Mouse (Mus musculus) cerebellum, postnatal 4 days (tissue): ENCODE measurements around the gene Pank4.

Source experiments
- DNase-seq, 2 experiments: peaks; one replicate each; pipeline ENCODE4 v3.0.0; 2022; ENCODE audit warnings: low spot score in 2 of 2, mixed read lengths in 1 of 2

Gene Pank4

DNA sequence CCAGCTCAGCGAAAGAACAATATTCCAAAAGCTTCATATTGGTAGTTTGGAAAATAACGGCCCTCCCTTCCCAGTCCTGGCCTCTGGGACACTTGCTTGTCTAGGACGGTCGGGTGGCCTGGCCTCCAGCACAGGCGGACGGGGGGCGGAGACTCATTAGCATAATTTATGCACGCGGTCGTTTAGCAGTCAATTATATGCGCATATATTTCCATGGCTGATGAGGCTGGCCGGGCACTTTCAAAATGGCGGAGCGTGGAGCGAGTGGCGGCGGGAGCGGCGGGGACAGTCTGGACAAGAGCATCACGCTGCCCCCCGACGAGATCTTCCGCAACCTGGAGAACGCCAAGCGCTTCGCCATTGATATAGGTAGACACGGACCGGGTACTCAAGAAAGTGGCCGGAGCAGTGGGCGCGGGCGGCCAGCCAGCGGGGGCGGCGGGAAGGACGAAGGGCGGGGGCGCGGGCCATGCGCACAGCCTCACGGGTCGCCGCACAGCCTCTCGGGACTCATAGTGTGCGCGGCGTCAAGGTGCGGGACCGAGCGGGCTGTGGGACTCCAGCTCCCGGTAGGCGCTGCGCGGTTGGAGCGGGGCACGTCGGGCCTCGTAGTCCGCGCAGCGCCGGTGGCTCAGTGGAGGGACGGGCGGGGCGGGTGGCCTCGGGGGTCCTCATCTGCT is at the start of gene Pank4:
Pank4 (plus strand) TSS at position 223 of the 680 bp plus-strand sequence.
- peak; percentile 71 to 87 for DNase-seq

DNA sequence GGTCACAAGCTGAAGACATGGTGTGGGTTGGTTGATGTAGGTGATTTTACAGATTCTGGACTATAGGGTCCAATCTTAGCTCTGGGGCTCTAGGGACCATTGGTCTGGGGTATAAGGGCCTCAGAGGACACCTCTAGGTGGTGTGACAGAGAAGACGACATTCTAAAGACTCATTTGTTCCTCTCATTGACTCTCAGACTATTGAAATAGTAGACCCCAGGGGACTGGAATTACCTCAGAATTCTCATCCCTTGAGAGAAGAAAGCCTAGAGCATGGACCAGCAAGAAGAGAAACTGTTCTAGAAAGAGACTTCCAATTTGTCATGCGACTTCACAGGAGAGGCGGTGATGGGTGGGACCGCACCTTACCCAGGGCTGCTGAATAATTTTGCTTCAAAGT is 49.7 kb upstream of the Pank4 start:
- no peak for DNase-seq

DNA sequence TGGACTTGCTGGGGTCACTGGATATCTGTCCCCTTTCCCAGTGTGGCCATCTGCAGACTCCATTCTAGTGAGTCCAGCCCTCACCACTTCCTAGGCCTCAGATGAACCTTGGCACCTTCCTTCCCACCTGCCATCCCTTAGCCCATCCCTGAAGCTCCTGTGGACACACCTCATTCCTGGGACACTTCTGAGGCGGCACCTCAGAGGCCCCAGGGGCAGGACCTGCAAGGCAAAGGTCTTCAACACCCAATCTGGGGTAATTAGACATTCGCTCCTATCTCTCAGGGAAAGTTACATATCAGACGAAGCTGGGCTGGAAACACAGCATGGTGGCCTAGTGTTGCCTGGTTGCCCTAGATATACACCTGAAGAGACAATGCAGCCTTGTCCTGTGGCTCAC is 49.2 kb upstream of the Pank4 start:
- DNase-seq: no peak

DNA sequence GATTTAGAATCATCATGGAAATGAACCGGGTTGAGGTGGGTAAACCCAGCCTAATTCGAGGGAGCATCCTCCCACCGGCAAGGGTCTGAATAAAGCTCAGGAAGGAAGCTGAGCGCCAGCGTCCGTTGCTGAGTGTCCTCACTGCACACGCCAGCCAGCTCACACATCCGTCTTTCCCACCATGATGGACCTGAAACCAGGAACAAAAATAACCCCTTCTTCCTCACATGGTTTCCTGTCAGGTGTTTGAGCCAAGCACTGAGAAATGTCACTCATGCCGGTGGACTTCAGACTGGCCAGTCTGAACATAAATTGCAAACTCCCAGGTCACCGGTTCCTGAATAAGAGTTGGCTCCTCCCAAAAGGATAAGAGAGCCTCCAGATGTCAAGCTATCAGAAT is 48.6 kb upstream of the Pank4 start:
- no peak for DNase-seq

DNA sequence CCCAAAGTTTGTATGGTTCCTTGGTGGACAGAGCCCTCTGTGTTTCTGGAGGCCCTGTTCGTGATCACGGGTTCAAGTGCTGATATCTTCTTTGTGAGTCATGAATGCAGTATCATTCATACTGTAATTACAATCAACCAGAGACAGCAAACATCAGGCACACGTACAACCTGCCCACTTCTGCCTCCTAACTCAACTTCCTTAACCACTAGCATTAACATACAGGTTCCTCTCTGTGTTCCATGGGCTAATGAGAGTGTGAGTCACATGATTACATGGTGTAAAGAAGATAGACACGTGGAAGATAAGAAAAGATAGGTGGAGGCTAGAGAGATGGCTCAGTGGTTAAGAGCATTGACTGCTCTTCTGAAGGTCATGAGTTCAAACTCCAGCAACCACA is 47.3 kb upstream of the Pank4 start:
- DNase-seq: no peak

DNA sequence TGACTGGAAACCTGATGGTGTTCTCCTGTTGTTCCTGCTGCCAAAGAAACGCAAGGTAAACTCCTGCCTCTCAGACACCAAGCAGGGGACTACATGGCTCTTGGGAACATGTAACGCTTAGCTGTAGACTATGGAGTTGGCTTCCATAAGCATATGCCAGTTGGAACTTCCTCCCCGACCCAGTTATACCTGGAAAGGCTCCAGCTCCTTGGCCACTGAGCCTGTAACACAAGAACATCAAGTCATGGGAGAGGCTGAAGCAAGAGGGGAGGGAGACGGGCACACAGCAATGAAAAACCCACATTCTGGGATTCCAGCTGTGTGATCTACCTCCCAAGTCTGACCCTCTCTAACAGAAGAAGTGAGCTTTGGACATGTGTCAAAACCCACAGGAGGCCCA is 41.6 kb upstream of the Pank4 start:
- DNase-seq: no peak

DNA sequence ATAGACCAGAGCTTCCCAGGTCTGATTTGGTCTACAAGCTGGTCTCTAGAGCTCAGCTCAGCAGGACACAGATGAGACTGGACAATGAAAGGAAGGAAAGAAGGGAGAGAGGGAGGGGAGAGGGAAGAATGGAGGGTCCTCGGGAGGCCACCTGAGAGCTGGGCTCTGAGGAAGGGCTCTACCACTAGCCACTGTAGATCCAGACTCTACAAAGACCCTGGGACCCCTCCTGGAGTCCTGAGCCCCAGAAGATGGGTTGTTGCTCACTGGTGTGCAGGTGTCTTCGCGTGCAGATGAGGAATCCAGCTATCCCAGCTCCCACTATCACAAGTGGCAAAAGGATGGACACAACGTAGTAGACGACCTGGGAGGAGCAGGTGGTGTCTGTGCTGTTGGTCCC is 41.0 kb upstream of the Pank4 start:
- no peak for DNase-seq

DNA sequence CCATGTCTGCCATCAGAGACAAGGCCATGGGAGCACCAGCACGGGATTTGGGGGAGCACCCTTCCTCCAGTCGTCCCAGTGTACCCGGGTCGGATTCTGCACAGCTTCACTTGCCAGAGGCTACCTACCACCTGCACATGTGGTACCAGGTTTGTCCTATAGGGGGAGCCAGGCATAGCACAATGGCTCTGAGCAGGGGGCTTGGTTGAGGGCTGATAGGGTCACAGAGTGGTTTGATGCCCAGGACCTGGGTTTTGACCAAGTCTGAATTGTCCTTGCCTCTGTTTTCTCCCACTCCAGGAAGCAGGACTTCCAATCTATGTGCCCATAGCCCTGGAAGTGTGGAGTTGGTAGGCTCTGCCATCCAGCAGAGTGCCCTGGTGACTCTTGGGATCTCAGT is 38.5 kb upstream of the Pank4 start:
- no peak for DNase-seq

DNA sequence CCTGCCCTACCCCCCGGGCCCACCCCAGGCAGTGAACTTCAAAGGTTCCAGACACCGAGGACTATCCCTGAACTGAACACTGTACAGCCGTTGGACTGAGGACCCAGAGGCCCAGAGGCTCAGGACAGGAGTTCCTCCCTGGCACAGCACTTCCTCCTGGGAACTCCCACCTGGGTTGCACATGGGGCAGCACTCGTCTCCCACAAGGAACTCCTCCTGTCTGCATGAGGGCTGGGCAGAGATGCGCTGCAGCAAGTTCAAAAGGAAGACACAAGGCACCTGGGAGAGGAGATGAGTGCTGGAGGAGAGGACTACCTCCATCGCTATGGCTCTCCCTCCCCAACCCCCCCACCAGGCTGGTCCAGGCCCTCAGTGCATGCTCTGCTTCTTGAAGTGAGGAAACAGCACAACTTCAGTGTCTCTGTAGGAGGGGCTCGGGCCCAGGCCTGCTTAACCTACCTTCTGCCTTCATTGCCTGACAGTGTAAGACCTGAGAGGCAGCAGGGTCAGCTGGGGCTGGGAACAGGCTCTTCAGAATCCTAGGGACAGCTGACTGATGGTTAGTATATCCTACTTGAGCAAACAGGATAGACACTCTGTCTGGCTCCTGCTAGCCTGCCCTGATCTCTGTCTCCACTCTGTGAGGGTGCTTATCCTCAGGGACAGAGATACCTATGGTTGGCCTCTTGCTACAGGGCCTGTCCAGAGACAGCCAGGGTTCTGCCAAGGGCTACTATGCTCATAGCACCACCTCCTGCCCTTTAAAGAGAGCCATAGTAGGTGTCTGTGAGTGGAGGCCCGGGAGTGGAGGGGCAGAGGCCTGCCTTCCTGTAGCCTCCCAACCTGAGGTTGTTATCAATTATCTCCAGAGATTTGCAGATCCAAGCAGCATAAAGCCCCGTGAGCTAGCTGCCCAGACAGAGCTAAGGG is 36.7 kb upstream of the Pank4 start:
- DNase-seq: no peak

DNA sequence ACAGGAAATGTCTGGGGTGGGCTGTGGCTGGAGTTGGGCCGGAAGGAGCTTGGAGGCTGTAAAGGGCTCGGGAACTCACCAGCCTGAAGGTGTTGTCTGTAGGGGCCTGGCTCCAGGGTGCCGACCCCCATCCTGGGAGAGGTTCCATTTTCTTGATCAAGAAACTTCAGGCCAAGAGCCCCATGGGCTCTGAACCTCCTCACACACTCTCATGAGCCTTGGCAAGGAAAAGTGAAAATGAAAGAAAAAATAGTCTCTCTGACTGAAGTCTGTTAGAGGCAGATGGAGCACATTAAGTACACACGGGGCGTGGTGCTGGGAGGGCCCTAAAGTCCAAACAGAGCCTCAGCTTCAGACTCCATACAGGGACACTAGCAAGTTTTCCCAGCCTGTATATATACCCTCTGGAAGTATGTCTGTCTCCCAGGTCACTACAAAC is 36.0 kb upstream of the Pank4 start:
- no peak for DNase-seq

DNA sequence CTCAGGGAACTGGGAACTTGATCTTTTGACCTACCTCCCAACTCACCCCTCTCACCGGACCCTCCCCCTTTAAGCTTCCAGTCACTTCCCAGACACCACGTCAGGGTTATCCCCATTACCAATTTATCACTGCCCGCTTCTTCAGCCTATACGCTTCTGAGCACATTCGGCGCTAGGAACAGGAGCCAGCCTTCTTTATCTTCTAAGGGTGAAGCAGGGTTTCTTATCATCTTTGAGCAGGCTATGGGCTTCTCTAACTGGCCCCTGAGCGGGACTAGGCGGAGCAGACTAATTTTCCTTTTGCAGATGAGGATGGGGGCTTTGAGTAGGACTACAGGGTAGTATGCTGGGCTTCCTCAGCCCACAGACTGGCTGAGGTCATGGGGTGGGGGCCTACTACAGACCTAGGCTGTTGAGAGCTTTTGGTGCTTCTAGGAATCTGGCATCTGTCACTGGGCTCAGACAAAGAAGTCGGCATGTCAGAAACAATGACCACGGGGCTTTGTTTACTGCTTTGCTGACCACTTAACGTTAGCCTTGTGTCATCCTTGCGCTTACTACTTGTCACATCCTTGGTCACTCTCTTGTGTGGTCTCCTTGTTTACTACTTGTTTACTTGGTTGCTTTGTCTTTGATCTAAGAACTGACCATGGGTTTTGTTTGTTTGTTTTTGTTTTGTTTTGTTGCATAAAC is 35.4 kb upstream of the Pank4 start, which contains the start of gene Tnfrsf14:
Tnfrsf14 (minus strand) TSS at position 169 of the 693 bp plus-strand sequence.
- no peak for DNase-seq

DNA sequence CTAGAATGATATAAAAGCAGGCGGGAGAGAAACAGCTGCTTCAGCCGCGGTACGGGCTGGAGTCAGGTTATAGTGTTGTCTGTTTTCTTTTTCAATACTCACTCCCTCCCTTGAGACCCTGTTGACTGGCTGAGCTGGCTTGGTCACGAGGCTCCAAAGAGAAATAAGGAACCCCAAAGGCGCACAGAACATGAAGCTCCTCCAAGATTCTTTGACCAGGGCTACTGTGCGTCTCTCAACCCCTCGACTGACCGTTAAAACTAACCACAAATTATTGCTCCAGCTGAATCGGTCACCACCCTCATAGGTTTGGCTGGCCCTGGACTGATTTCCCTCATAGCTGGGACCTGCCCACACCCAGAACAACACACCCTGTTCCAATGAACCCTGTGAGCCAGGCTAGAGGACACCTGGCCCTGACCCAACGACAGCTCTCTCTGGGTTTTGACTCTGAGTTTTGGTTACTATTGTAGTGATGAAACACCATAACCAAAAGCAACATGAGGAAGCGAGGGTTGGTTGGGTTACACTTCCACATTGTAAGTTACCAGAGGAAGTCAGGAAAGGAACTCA is 34.7 kb upstream of the Pank4 start:
- no peak for DNase-seq

DNA sequence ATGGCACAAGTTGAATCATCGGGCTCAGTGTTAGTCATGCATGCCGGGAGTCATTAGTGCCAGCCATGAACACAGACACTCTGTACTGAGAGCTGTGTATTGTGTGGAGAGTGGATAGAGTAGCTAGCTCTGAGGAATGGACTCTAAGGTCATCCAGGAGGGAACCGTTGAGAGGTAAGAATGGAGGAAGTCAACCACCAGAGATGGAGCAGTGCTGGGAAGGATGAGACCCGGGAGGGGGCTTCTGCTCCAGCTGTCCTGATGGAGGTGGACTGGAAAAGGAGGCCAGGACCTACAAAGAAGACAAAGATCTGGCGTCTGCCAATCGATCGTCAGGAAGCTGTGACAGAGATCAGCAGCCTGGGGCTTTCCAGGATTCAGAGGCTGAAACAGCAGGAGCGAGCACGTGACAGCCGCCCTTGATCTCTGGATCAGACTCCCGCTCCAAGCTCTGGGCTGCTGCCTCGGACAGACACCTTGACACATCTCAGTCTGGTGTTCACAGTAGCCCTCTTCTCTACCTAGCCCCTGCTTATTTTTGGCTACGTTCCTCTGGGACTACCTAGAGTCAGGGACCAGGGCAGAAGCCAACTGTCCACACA is 30.5 kb upstream of the Pank4 start:
- no peak for DNase-seq

DNA sequence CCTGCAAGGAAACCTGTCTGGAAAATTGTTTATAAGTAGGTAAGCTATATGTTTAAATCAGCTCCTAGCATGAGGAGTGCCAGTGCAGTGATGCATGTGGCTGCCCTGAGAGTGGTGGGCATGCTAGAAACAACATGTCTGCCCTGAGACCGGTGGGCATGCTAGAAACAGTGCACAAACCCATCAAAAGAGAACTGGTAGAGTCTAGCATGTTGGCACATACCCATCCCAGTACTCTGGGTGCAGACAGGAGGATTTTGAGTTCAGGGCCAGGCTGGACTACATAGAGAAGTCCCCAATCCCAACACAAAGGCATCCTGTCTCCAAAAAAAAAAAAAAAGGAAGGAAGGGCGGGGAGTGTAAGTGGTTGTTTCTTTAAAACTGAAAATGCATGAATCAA is 29.1 kb upstream of the Pank4 start:
- no peak for DNase-seq

DNA sequence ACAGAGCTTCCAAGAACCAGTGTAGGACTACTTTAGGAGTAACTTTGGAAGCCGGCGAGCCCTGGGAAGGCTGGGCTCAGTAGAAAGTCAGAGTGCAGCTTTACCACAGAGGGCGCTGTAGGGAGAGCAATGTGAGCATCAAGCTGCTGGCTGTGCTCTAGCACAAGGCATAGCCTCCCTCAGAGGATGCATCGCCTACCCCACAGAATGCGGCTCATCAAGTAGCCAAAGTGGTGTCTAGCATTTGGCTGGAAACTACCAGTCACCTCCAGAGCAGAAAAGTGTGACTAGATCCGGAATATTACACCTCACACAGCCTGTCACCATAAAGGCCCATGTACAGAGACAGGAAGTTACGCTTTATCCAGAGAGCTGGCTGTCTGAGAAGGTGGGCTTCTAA is 28.1 kb upstream of the Pank4 start:
- no peak for DNase-seq

DNA sequence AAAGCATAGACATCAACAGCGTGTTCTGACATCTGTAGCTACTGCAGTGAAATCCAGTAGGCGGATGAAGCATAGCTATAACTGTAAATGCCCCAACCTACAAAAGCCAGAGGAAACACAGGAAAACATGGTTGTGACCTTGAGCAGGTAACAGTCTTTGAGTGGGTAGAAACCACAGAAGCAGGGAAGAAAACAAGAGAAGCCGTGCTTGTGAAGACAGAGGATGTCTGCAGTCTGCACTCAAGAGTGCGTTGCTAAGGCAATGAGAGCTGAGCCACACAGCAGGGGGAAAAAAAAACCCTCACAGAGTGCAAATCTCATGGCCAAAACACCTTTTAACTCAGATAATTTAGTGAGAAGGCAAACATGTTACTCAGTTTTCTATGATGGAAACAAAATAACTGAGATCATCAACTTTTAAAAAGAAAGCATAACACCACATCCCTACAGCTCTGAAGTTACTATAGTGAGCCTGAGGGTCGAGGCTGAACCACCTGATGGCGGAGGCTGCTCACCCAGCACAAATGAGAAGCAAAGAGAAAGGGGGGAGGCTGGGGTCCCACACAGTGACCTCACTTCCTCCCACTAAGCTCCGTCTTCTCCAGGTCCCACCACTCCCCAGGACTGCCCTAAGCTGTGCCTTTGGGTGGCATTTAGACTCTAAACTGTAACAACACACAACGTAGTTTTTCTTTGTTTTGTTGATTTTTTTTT is 27.2 kb upstream of the Pank4 start:
- DNase-seq: no peak

DNA sequence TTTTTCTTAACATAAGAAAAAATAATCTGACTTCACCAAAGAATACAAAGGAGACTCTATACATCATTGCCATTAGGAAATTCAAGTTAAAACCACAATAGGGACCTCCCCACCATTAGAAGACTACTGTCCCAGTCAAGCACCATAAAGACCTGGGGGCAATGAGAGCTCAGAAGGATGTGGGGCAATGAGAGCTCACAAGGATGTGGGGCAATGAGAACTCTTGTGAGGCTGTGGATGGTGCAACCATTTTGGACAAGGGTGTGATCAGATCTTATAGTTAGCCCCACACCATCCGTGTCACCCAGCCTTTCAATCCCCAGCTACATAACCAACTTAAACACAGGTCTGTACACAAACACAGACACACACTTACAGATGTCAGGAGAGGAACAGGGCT is 26.2 kb upstream of the Pank4 start:
- no peak for DNase-seq

DNA sequence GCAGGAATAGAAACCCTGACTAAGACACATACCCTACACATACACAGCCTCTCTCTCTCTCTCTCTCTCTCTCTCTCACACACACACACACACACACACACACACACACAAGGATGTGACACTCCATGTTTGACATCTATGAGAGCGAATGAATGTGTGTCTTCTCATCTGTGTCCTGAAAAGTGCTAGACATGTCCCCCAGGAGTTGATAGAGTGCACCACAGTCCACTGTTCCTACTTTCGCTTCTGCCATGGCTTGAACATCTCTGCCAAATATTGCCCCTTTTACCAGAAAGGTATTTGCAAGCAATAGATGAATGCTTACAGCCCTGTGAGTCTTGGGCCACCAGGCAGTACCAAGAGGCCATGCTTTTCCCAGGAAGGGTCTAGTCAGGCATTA is 23.8 kb upstream of the Pank4 start:
- DNase-seq: no peak

DNA sequence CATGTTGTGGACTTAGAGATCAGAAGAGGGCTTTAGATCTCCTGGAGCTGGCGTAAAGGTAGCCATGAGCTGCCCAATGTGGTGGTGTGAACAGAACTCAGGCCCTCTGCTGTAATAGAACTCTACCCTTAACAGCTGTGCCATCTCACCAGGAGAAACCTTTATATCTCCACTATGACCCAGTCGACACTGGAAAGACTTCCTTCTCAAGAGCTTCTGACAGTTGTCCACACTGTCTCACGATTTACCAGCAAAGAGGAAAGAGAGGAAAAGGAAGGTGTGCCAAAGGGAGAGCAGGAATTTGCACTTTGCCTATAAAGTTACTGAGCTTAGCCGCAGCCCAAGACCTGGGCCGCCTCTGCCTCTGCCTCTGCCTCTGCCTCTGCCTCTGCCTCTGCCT is 22.1 kb upstream of the Pank4 start:
- no peak for DNase-seq

DNA sequence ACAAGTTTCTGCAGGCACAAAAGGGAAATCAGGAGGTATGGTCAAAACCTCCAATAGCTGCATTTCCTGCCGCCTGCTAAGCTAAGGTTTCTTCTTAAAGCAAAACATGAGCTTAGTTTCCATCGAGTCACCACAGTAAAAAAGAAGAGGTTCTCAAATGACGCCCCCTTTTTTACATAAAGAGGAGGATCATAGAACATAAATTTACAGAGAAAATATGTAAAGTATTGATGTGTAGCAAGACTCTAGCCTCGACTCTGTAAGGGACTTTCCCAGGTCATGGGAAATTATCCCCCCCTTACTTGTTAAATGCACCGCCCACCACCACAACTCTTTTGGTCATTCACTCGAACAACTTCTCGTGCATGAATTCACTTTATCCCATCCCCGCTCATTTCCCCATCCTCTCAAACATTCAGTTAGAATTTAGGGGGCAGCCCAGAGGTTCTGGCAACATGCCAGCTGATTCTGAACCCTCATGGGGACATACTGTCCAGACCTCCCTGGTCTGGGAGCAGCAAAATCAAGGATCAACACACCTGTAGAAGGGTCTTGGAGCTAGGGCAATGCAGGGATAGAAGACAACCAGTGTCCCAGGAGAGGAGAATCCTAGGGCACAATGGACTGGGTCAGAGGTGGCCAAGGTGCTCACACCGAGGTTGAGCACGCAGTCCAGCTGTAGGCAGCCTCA is 21.1 kb upstream of the Pank4 start:
- no peak for DNase-seq
